Mouse (Mus musculus) megakaryocyte, embryonic 14.5 days (primary cell): Measurements from ENCODE around the gene Bfsp2. TPM values are rescaled to one million over a fixed set of nuclear protein-coding genes. Genes with fewer than 3 reads are reported as not detected.

Experiments used
- H3K27me3 ChIP-seq: replicated peaks from 2 replicates; pipeline ENCODE3; 2012; ENCODE audit warnings: inconsistent platforms
- H3K36me3 ChIP-seq: replicated peaks from 2 replicates; pipeline ENCODE3; 2012; ENCODE audit warnings: low read length, inconsistent platforms, mixed read lengths
- H3K4me1 ChIP-seq: 2 replicates; pipeline ENCODE4 v1.6.1; 2012; ENCODE audit warnings: inconsistent platforms
- H3K4me3 ChIP-seq: replicated peaks from 2 replicates; pipeline ENCODE3; 2012; ENCODE audit warnings: moderate library complexity, mild to moderate bottlenecking, inconsistent platforms
- H3K9me3 ChIP-seq: 2 replicates; pipeline ENCODE4 v1.6.1; 2012; ENCODE audit warnings: inconsistent platforms
- FLI1 ChIP-seq: IDR thresholded peaks from 2 replicates; pipeline ENCODE4 v1.6.1; 2012; ENCODE audit warnings: low read length, inconsistent platforms, mixed read lengths
- GATA1 ChIP-seq: IDR thresholded peaks from 3 replicates; pipeline ENCODE4 v1.6.1; 2012; ENCODE audit warnings: mixed read lengths, low read length, inconsistent platforms, borderline replicate concordance
- polyA plus RNA-seq: library from polyadenylated mRNA; stranded (reverse); fragments of >175 nt; gene quantifications from 2 replicates; pipeline ENCODE4 v1.2.3, GENCODE M21; 2012; ENCODE audit warnings: low replicate concordance; ENCODE audit not compliant: insufficient read depth

The Bfsp2 gene
- polyA plus RNA-seq, 1 experiment: 0.95 TPM

DNA sequence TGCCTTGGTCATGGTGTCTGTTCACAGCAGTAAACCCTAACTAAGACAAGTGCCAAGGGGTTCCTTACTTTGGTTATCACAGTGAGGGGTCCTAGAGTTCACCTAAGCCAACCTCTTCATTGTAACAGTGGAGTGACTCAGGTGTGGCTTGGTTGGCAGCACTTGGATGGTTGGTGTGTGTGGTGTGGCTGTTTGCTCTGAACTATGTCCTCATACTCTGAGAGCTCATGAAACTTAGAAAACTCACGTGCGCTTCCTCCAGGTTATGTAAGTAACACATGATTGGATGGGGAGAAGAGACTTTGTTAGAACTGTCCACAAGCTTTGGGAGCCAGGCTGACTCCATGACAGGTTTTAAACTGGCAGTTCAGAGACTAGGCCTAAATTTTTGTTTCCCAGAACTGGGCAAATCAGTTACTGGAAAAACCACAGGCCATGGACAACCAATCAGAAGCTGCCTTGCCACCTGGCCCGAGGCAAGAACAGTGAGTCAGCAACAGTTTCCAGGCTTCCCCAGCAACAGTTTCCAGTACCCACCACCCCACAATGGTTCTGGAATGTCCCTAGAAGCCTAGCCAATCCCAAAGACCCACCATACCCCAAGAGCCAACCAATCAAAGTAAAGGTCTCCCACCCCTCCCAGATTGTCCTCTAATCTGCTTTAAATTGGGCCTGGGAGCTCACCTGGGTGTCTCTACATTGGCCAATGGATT lies 23.5 kb upstream of the Bfsp2 start:
- no peaks in the 10 kb centered on the region for H3K36me3 ChIP-seq
- no peaks in the 10 kb centered on the region; the same call in 1 of the 2 replicates for H3K4me1 ChIP-seq
- H3K9me3 ChIP-seq: peaks cover 16% of the 10 kb centered on the region
- TF ChIP-seq GATA1 (no peak), FLI1 (no peak)
- H3K4me3 ChIP-seq: no peak overlapping the region
- H3K27me3 ChIP-seq: peaks cover 10% of the 10 kb centered on the region

DNA sequence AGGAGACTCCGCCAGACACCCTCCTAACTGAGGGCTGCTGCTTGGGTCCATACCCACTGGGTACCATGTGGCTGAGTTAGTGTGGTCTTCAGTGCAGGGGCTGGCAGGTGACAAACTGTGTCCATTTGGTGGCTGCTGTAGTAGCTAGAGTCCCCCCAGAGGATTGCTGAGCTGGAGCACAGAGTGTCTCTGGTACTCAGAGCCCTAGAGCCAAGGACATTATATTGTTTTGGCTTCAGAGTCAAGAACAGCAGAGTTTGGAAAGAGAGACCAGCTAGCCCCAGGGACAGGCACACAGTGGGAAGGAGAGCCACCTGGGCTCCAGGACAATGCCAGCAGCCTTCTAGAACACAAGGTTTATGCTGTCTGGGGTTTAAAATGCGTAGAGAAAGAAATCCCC lies 22.4 kb upstream of the Bfsp2 start:
- TF ChIP-seq FLI1 (no peak), GATA1 (no peak)
- Histone ChIP-seq H3K4me3 (no peak overlapping the region), H3K27me3 (peaks cover 15% of the 10 kb centered on the region), H3K4me1 (no peaks in the 10 kb centered on the region; the same call in 1 of the 2 replicates), H3K9me3 (peaks cover 16% of the 10 kb centered on the region), H3K36me3 (no peaks in the 10 kb centered on the region)

DNA sequence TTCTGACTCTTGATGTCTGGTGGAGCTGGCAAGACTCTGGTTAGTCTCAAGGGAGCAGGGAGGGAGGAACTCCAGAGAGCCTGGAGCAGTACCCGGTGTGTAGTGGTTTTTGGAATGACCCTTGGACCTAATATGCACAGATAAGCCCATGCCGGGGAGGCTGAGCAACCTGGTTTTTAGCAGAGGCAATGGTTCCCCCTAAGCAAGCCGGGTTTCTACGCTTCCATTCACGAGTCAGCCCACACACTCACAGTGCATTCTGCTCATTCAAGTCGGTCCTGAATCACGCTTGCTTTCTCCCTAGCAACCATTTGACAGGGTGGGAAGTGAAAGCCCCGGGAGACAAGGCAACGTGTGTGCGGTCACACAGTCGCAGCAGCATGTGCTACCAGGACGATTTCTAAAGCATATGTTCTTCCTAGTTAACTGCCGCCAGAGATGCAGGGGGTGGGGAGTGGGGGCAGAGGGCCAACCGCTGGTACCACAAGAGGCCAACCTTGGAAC lies 21.7 kb upstream of the Bfsp2 start:
- H3K4me3 ChIP-seq: no peak overlapping the region
- peaks cover 16% of the 10 kb centered on the region for H3K27me3 ChIP-seq
- peaks cover 16% of the 10 kb centered on the region for H3K9me3 ChIP-seq
- TF ChIP-seq FLI1 (no peak), GATA1 (no peak)
- H3K4me1 ChIP-seq: no peaks in the 10 kb centered on the region; the same call in 1 of the 2 replicates
- H3K36me3 ChIP-seq: no peaks in the 10 kb centered on the region

DNA sequence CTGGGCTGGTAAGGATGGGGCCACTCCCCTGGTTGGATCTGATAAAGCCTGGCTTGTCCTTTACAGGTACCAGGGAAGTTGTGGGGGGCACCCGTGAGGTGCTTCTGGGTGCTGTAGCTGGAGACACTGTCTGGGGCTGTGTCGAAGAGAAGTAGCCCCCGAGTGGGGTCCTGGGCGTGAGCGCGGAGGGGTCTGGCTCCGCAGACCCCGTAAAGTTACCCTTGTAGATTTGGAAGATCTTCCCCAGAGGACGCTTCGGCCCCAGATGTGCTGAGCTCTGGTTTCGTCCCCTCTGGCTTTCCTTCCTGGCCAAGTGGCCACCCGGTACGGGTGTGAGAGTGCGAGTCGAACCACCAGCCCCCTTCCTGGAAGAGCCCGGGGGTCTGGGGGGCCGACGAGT lies 19.1 kb upstream of the Bfsp2 start:
- H3K4me1 ChIP-seq: peaks cover 3% of the 10 kb centered on the region; the same call in 1 of the 2 replicates
- no peak overlapping the region for H3K4me3 ChIP-seq
- no peaks in the 10 kb centered on the region for H3K36me3 ChIP-seq
- peaks cover 13% of the 10 kb centered on the region for H3K9me3 ChIP-seq
- peaks cover 16% of the 10 kb centered on the region for H3K27me3 ChIP-seq
- no peak for TF ChIP-seq FLI1
- TF ChIP-seq GATA1: no peak

- H3K9me3 ChIP-seq: peaks cover 13% of the 10 kb centered on the region
- TF ChIP-seq GATA1 (no peak), FLI1 (no peak)
- H3K27me3 ChIP-seq: peaks cover 16% of the 10 kb centered on the region
- H3K4me1 ChIP-seq: peaks cover 7% of the 10 kb centered on the region; the same call in 1 of the 2 replicates
- no peaks in the 10 kb centered on the region for H3K36me3 ChIP-seq
- H3K4me3 ChIP-seq: no peak overlapping the region
These were observed 18.5 kb upstream of the Bfsp2 start for GRCm38 (mm10) chr9:103498699-103499098.

GRCm38 (mm10) chr9:103495391-103495790 lies 15.2 kb upstream of the Bfsp2 start:
- no peaks in the 10 kb centered on the region for H3K36me3 ChIP-seq
- peaks cover 7% of the 10 kb centered on the region; the same call in 1 of the 2 replicates for H3K4me1 ChIP-seq
- TF ChIP-seq FLI1 (no peak), GATA1 (no peak)
- no peaks in the 10 kb centered on the region for H3K9me3 ChIP-seq
- peaks cover 29% of the 10 kb centered on the region for H3K27me3 ChIP-seq
- H3K4me3 ChIP-seq: no peak overlapping the region

- Histone ChIP-seq H3K27me3 (peaks cover 32% of the 10 kb centered on the region), H3K9me3 (no peaks in the 10 kb centered on the region), H3K36me3 (no peaks in the 10 kb centered on the region), H3K4me3 (no peak overlapping the region), H3K4me1 (peaks cover 11% of the 10 kb centered on the region; the same call in 1 of the 2 replicates)
- TF ChIP-seq FLI1: no peak
- TF ChIP-seq GATA1: no peak
These were observed 14.3 kb upstream of the Bfsp2 start for GRCm38 (mm10) chr9:103494346-103495020.

GRCm38 (mm10) chr9:103491985-103492384 lies 11.8 kb upstream of the Bfsp2 start:
- Histone ChIP-seq H3K27me3 (peaks cover 44% of the 10 kb centered on the region), H3K4me3 (no peak overlapping the region), H3K4me1 (peaks cover 31% of the 10 kb centered on the region), H3K9me3 (no peaks in the 10 kb centered on the region), H3K36me3 (no peaks in the 10 kb centered on the region)
- TF ChIP-seq GATA1 (no peak), FLI1 (no peak)

GRCm38 (mm10) chr9:103490439-103490838 lies 10.2 kb upstream of the Bfsp2 start:
- no peaks in the 10 kb centered on the region for H3K9me3 ChIP-seq
- TF ChIP-seq FLI1: no peak
- TF ChIP-seq GATA1: no peak
- H3K27me3 ChIP-seq: peaks cover 50% of the 10 kb centered on the region
- peaks cover 47% of the 10 kb centered on the region for H3K4me1 ChIP-seq
- no peaks in the 10 kb centered on the region for H3K36me3 ChIP-seq
- H3K4me3 ChIP-seq: no peak overlapping the region

- no peak for TF ChIP-seq FLI1
- no peak for TF ChIP-seq GATA1
- peaks cover 50% of the 10 kb centered on the region for H3K27me3 ChIP-seq
- H3K4me1 ChIP-seq: peaks cover 52% of the 10 kb centered on the region
- no peaks in the 10 kb centered on the region for H3K36me3 ChIP-seq
- no peaks in the 10 kb centered on the region for H3K9me3 ChIP-seq
- no peak overlapping the region for H3K4me3 ChIP-seq
These were observed 9.7 kb upstream of the Bfsp2 start for GRCm38 (mm10) chr9:103489883-103490282.
